Mouse (Mus musculus): ENCODE measurements around the gene 1700030K09Rik. TPM values are rescaled to one million over a fixed set of nuclear protein-coding genes. Genes with fewer than 3 reads are reported as not detected.

1700030K09Rik gene
- total and polyA plus RNA-seq, 3 experiments: 8.4 to 10.3 TPM; not detected in 1

- TF ChIP-seq ZKSCAN1 (IDR thresholded peaks at IDR 0.05; ENCODE audit: low read depth, low read length) (no peak), ZC3H11A (IDR thresholded peaks at IDR 0.05; ENCODE audit: low read depth, low read length) (no peak), TBP (IDR thresholded peaks at IDR 0.05; ENCODE audit: low read depth, low read length) (peak; percentile 67), CTCF (IDR thresholded peaks at IDR 0.05 in 2 of 3, conservative IDR thresholded peaks at IDR 0.05 in 1 of 3; ENCODE audit: control insufficient read depth in 1 of 3, insufficient read depth in 1 of 3, low read depth in 2 of 3, low read length in 3 of 3, poor library complexity in 1 of 3, severe bottlenecking in 1 of 3) (peak in 2 of 3 experiments; percentile 1 to 26; a peak in 2 of 6 replicates), KAT2A (conservative IDR thresholded peaks at IDR 0.05; ENCODE audit: low read depth, low read length) (no peak; the same call in 1 of the 2 replicates), JUND (IDR thresholded peaks at IDR 0.05; ENCODE audit: low read depth, low read length) (no peak), USF1 (IDR thresholded peaks at IDR 0.05; ENCODE audit: low read depth, low read length) (peak; percentile 79), TAL1 (IDR thresholded peaks at IDR 0.05; ENCODE audit: low read length) (no peak), MAX (IDR thresholded peaks at IDR 0.05; ENCODE audit: low read length) (peak; percentile 95), SIN3A (IDR thresholded peaks at IDR 0.05; ENCODE audit: low read length) (peak; percentile 79), CHD1 (IDR thresholded peaks at IDR 0.05; ENCODE audit: low read depth, low read length) (no peak), POLR2AphosphoS2 (IDR thresholded peaks at IDR 0.05; ENCODE audit: low read length) (peak; percentile 86), MYB (IDR thresholded peaks at IDR 0.05; ENCODE audit: low read depth, low read length) (no peak), MXI1 (IDR thresholded peaks at IDR 0.05; ENCODE audit: low read depth, low read length) (peak; percentile 97), ETS1 (IDR thresholded peaks at IDR 0.05; ENCODE audit: low read depth, low read length) (no peak)
These were observed 22.0 kb upstream of the 1700030K09Rik start, which contains the start of gene Eps15l1 (continued) for GRCm38 (mm10) chr8:72421362-72422335.

- Histone ChIP-seq H3K27ac (ENCODE audit: control insufficient read depth, low read depth, low read length) (no peak overlapping the region), H3K4me1 (ENCODE audit: control insufficient read depth in 1 of 2, insufficient read depth in 2 of 2, low read length in 2 of 2) (peaks cover 4 to 19% of the 10 kb centered on the region in 2 experiments), H3K27me3 (ENCODE audit: control insufficient read depth in 1 of 2, insufficient read depth in 2 of 2, low read length in 2 of 2) (no peaks in the 10 kb centered on the region), H3K9ac (ENCODE audit: control insufficient read depth, low read depth, low read length, poor library complexity, severe bottlenecking) (no peak overlapping the region), H3K9me3 (replicated peaks; ENCODE audit: insufficient read depth, low read length) (no peaks in the 10 kb centered on the region), H3K79me2 (ENCODE audit: control insufficient read depth, insufficient read depth, low read length, poor library complexity) (peaks cover 31% of the 10 kb centered on the region), H3K4me3 (ENCODE audit: control insufficient read depth in 1 of 2, insufficient read depth in 1 of 2, low read depth in 2 of 2, low read length in 2 of 2) (no peak overlapping the region), H3K36me3 (ENCODE audit: control insufficient read depth in 1 of 2, insufficient read depth in 2 of 2, low read length in 2 of 2) (peaks cover 0 to 11% of the 10 kb centered on the region in 2 experiments; a peak in 2 of 4 replicates)
- TF ChIP-seq RAD21 (IDR thresholded peaks at IDR 0.05; ENCODE audit: low read depth, low read length): peak; percentile 44
- TF ChIP-seq CTCF (IDR thresholded peaks at IDR 0.05 in 2 of 3, conservative IDR thresholded peaks at IDR 0.05 in 1 of 3; ENCODE audit: control insufficient read depth in 1 of 3, insufficient read depth in 1 of 3, low read depth in 2 of 3, low read length in 3 of 3, poor library complexity in 1 of 3, severe bottlenecking in 1 of 3): peak; percentile 40 to 57 (median 52)
- peak; percentile 16; the same call in 1 of the 2 replicates for TF ChIP-seq ZC3H11A (IDR thresholded peaks at IDR 0.05; ENCODE audit: low read depth, low read length)
- peak; percentile 63 for TF ChIP-seq SMC3 (IDR thresholded peaks at IDR 0.05; ENCODE audit: low read depth, low read length)
- TF ChIP-seq MAFK (IDR thresholded peaks at IDR 0.05; ENCODE audit: borderline replicate concordance, low read depth, low read length): no peak
- peak; percentile 62 for DNase-seq (ENCODE audit: low read depth, low spot score)
These were observed 20.8 kb upstream of the 1700030K09Rik start for GRCm38 (mm10) chr8:72422926-72423325.

Data from MEL (cell line).